Mouse (Mus musculus) midbrain, embryonic 12.5 days (tissue): Measurements from ENCODE around the gene Tm6sf1. TPM values are rescaled to one million over a fixed set of nuclear protein-coding genes. Genes with fewer than 3 reads are reported as not detected.

Experiments used
- ATAC-seq: fragments of 200-750 bp; cut with Nextera tagmentation; 2 replicates; pipeline ENCODE4 v1.8.0; 2017; ENCODE audit warnings: low read depth, moderate TSS enrichment, moderate library complexity; ENCODE audit not compliant: low FRiP score
- H3K27ac ChIP-seq: fragments of 300-500 bp; sonication (generic); replicated peaks from 2 replicates; pipeline ENCODE4 v1.5.1; 2016; ENCODE audit warnings: mild to moderate bottlenecking
- H3K27me3 ChIP-seq: fragments of 300-500 bp; sonication (generic); 2 replicates; pipeline ENCODE4 v1.6.1; 2016; ENCODE audit warnings: mild to moderate bottlenecking
- H3K36me3 ChIP-seq: fragments of 300-500 bp; sonication (generic); 2 replicates; pipeline ENCODE4 v1.6.1; 2016
- H3K4me1 ChIP-seq: fragments of 300-500 bp; sonication (generic); 2 replicates; pipeline ENCODE4 v1.6.1; 2016
- H3K4me2 ChIP-seq: fragments of 300-500 bp; sonication (generic); replicated peaks from 2 replicates; pipeline ENCODE4 v1.6.1; 2016; ENCODE audit warnings: mild to moderate bottlenecking, moderate library complexity
- H3K4me3 ChIP-seq: fragments of 300-500 bp; sonication (generic); 2 replicates; pipeline ENCODE4 v1.5.1; 2016; ENCODE audit warnings: mild to moderate bottlenecking
- H3K9ac ChIP-seq: fragments of 300-500 bp; sonication (generic); replicated peaks from 2 replicates; pipeline ENCODE4 v1.6.1; 2016; ENCODE audit warnings: mild to moderate bottlenecking, moderate library complexity
- H3K9me3 ChIP-seq: fragments of 300-500 bp; sonication (generic); 2 replicates; pipeline ENCODE4 v1.6.1; 2016; ENCODE audit warnings: mild to moderate bottlenecking
- WGBS: fragments of 180-500 bp; shearing (Covaris S2); methylation state at CpG from one replicate; pipeline ENCODE4 v1.1.7; 2016; 5-methylcytosine and 5-hydroxymethylcytosine counted together
- polyA plus RNA-seq: library from polyadenylated mRNA; unstranded; fragments of >200 nt; fragmentation: Nextera tagmentation; extraction: Ambion mirVana; gene quantifications from 2 replicates; pipeline ENCODE4 v1.2.1, GENCODE M21; 2016

The Tm6sf1 gene
- polyA plus RNA-seq, 1 experiment from 2014 or later = 13.5 TPM

GRCm38 (mm10) chr7:81854568-81855307, 4.1 kb upstream of the Tm6sf1 start:
- H3K36me3 ChIP-seq = no peaks in the 10 kb centered on the region
- H3K4me2 ChIP-seq = no peak overlapping the region
- WGBS = 72% methylated on average over 8 of the region's 8 CpGs
- peaks cover 21% of the 10 kb centered on the region for H3K4me1 ChIP-seq
- no peak overlapping the region for H3K9ac ChIP-seq
- no peak for ATAC-seq
- no peak overlapping the region for H3K4me3 ChIP-seq
- H3K27ac ChIP-seq = no peak overlapping the region
- H3K9me3 ChIP-seq = no peaks in the 10 kb centered on the region
- peaks cover 30% of the 10 kb centered on the region for H3K27me3 ChIP-seq

- Histone ChIP-seq H3K9ac (no peak within 1 kb of the TSS), H3K36me3 (no peaks in the 10 kb centered on the region), H3K27me3 (peaks cover 40% of the 10 kb centered on the region), H3K4me1 (peaks cover 21% of the 10 kb centered on the region), H3K9me3 (no peaks in the 10 kb centered on the region), H3K27ac (no peak within 1 kb of the TSS), H3K4me3 (no peak within 1 kb of the TSS), H3K4me2 (no peak within 1 kb of the TSS)
- ATAC-seq = no peak
- WGBS = 77% methylated on average over 1 of the region's 1 CpGs
These were observed 3.1 kb upstream of the Tm6sf1 start, which contains the start of gene Gm10160 for GRCm38 (mm10) chr7:81855694-81856093. Gene Gm10160, minus strand, starts transcription at chr7:81855794.

- Histone ChIP-seq H3K27me3 (peaks cover 45% of the 10 kb centered on the region), H3K9me3 (no peaks in the 10 kb centered on the region), H3K36me3 (no peaks in the 10 kb centered on the region), H3K27ac (no peak overlapping the region), H3K4me3 (no peak overlapping the region), H3K9ac (no peak overlapping the region), H3K4me1 (peaks cover 21% of the 10 kb centered on the region), H3K4me2 (no peak overlapping the region)
- no peak for ATAC-seq
- 78% methylated on average over 4 of the region's 4 CpGs for WGBS
These were observed 2.6 kb upstream of the Tm6sf1 start for GRCm38 (mm10) chr7:81856221-81856620.

DNA sequence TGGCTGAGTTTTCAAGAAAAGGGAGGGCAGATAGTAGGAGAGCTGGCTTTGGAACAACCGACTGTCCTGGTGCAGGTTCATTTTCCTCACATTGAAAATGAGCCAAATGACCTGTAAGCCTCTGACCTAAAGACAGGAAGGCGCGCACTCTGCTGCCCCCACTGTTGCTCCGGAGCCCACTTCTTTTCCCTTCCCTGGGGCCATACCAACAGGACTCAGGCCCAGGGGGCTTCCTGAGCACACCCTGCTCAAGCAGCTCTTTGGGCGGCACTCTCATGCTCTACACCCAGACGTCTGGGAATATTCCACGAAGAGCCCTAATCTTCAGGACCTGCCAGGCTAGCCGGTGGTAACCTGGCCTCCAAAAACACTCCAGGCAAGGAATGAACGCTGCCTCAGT, 565 bp upstream of the Tm6sf1 start:
- H3K9ac ChIP-seq = no peak overlapping the region
- no peaks in the 10 kb centered on the region for H3K36me3 ChIP-seq
- peak overlapping the region; percentile 97 for H3K4me2 ChIP-seq
- peaks cover 52% of the 10 kb centered on the region for H3K27me3 ChIP-seq
- WGBS = 6% methylated on average over 9 of the region's 9 CpGs
- no peaks in the 10 kb centered on the region for H3K9me3 ChIP-seq
- peaks cover 21% of the 10 kb centered on the region for H3K4me1 ChIP-seq
- 0 out of 2 replicates have a peak overlapping the region, but pooled peaks have one; percentile 61 for H3K4me3 ChIP-seq
- no peak for ATAC-seq
- H3K27ac ChIP-seq = no peak overlapping the region

- H3K9me3 ChIP-seq = no peaks in the 10 kb centered on the region
- H3K36me3 ChIP-seq = no peaks in the 10 kb centered on the region
- peak overlapping the region; percentile 97 for H3K4me2 ChIP-seq
- H3K27me3 ChIP-seq = peaks cover 52% of the 10 kb centered on the region
- H3K9ac ChIP-seq = no peak overlapping the region
- peak overlapping the region; percentile 61; the same call in 1 of the 2 replicates for H3K4me3 ChIP-seq
- H3K4me1 ChIP-seq = peaks cover 12% of the 10 kb centered on the region
- WGBS = 52% methylated on average over 11 of the region's 11 CpGs
- ATAC-seq = no peak
- H3K27ac ChIP-seq = no peak overlapping the region
These were observed 1.3 kb downstream of the Tm6sf1 start for GRCm38 (mm10) chr7:81860071-81860470.

GRCm38 (mm10) chr7:81860996-81861395, 2.2 kb downstream of the Tm6sf1 start:
- Histone ChIP-seq H3K4me3 (no peak overlapping the region), H3K4me2 (no peak overlapping the region), H3K36me3 (no peaks in the 10 kb centered on the region), H3K9me3 (no peaks in the 10 kb centered on the region), H3K27ac (no peak overlapping the region), H3K9ac (no peak overlapping the region), H3K4me1 (peaks cover 12% of the 10 kb centered on the region), H3K27me3 (peaks cover 52% of the 10 kb centered on the region)
- 72% methylated on average over 5 of the region's 5 CpGs for WGBS
- ATAC-seq = no peak

DNA sequence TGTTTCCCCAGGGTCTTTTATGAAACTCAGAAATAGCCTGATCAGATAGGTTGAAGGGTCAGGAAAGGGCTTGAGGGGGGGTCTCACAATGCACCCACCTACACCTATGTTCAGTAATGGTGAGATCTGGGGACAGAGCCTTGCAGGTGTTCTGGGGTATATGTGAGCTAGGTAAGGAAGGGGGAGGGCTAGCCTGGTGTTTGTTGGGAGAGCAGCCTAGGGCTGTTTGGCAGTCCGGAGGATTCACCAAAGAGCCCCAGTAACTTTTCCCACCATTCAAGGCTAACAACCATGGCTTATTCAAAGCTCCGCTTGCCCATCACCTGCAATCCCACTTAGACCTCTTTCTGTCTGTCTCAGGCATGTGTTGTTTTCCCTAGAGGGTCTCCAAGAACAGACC, 2.7 kb downstream of the Tm6sf1 start:
- no peak for ATAC-seq
- H3K36me3 ChIP-seq = no peaks in the 10 kb centered on the region
- H3K4me3 ChIP-seq = no peak overlapping the region
- no peaks in the 10 kb centered on the region for H3K9me3 ChIP-seq
- no peak overlapping the region for H3K4me2 ChIP-seq
- H3K27me3 ChIP-seq = peaks cover 52% of the 10 kb centered on the region
- WGBS = 94% methylated on average over 2 of the region's 2 CpGs
- no peak overlapping the region for H3K27ac ChIP-seq
- H3K9ac ChIP-seq = no peak overlapping the region
- H3K4me1 ChIP-seq = peaks cover 12% of the 10 kb centered on the region

- no peaks in the 10 kb centered on the region for H3K36me3 ChIP-seq
- no peak overlapping the region for H3K27ac ChIP-seq
- no peaks in the 10 kb centered on the region for H3K9me3 ChIP-seq
- H3K4me1 ChIP-seq = peaks cover 12% of the 10 kb centered on the region
- H3K9ac ChIP-seq = no peak overlapping the region
- no peak for ATAC-seq
- no peak overlapping the region for H3K4me3 ChIP-seq
- peaks cover 50% of the 10 kb centered on the region for H3K27me3 ChIP-seq
- WGBS = 75% methylated on average over 4 of the region's 4 CpGs
- H3K4me2 ChIP-seq = no peak overlapping the region
These were observed 3.1 kb downstream of the Tm6sf1 start for GRCm38 (mm10) chr7:81861921-81862320.

GRCm38 (mm10) chr7:81862587-81863583, 4.1 kb downstream of the Tm6sf1 start:
- no peaks in the 10 kb centered on the region for H3K36me3 ChIP-seq
- peaks cover 12% of the 10 kb centered on the region for H3K4me1 ChIP-seq
- H3K27me3 ChIP-seq = peaks cover 41% of the 10 kb centered on the region
- ATAC-seq = no peak
- no peak overlapping the region for H3K27ac ChIP-seq
- no peak overlapping the region for H3K4me2 ChIP-seq
- WGBS = 73% methylated on average over 24 of the region's 24 CpGs
- H3K9ac ChIP-seq = no peak overlapping the region
- H3K4me3 ChIP-seq = no peak overlapping the region
- H3K9me3 ChIP-seq = no peaks in the 10 kb centered on the region

GRCm38 (mm10) chr7:81864552-81864951, 5.8 kb downstream of the Tm6sf1 start:
- no peak overlapping the region for H3K9ac ChIP-seq
- H3K4me1 ChIP-seq = peaks cover 1% of the 10 kb centered on the region; the same call in 1 of the 2 replicates
- H3K27me3 ChIP-seq = peaks cover 24% of the 10 kb centered on the region; the same call in 1 of the 2 replicates
- H3K27ac ChIP-seq = no peak overlapping the region
- no peaks in the 10 kb centered on the region for H3K36me3 ChIP-seq
- WGBS = 91% methylated on average over 6 of the region's 6 CpGs
- H3K9me3 ChIP-seq = no peaks in the 10 kb centered on the region
- no peak overlapping the region for H3K4me2 ChIP-seq
- no peak overlapping the region for H3K4me3 ChIP-seq
- no peak for ATAC-seq

DNA sequence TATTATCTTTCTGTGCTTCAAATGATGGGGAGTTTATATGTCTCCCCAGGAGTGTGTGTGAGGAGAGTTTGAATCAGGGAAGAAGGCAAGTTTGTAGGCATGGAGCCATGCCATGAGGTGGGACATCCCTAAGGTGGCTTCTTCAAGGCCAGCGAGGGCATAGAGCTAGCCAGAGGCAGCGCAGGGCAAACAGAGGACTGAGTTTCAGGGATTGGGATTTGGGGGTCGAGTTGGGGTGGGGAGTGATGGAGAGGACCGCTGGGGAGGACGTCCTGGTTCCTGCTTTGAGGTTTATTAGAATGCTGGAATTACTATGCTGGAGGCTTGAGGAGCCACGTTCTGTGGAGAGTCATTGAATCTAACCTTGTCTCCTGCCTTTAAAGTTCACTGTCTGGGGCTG, 7.1 kb downstream of the Tm6sf1 start:
- Histone ChIP-seq H3K27me3 (0 out of 2 replicates have a peak, but pooled peaks cover 10% of the 10 kb centered on the region), H3K9me3 (no peaks in the 10 kb centered on the region), H3K4me2 (no peak overlapping the region), H3K9ac (no peak overlapping the region), H3K4me3 (no peak overlapping the region), H3K27ac (no peak overlapping the region), H3K4me1 (no peaks in the 10 kb centered on the region), H3K36me3 (no peaks in the 10 kb centered on the region)
- ATAC-seq = no peak
- WGBS = 94% methylated on average over 6 of the region's 6 CpGs
